Mouse (Mus musculus) lung, adult 2 months (tissue): ENCODE measurements at regions not wholly inside any gene's neighbourhood (a gene's known extent, or its start where the extent isn't known, plus 50 kb on each side); places are given as distances from the start of the nearest gene placed in this dataset.

Source experiments
- CTCF ChIP-seq: fragments of 200-500 bp; IDR thresholded peaks from 2 replicates; pipeline ENCODE4 v1.5.1; 2011; ENCODE audit warnings: mild to moderate bottlenecking, low read length, control low read depth; ENCODE audit not compliant: insufficient read depth
- POLR2A ChIP-seq: fragments of 200-500 bp; IDR thresholded peaks from 2 replicates; pipeline ENCODE4 v1.6.1; 2011; ENCODE audit warnings: low read depth, mild to moderate bottlenecking, control low read depth, low read length, borderline replicate concordance; ENCODE audit errors: extremely low read depth

DNA sequence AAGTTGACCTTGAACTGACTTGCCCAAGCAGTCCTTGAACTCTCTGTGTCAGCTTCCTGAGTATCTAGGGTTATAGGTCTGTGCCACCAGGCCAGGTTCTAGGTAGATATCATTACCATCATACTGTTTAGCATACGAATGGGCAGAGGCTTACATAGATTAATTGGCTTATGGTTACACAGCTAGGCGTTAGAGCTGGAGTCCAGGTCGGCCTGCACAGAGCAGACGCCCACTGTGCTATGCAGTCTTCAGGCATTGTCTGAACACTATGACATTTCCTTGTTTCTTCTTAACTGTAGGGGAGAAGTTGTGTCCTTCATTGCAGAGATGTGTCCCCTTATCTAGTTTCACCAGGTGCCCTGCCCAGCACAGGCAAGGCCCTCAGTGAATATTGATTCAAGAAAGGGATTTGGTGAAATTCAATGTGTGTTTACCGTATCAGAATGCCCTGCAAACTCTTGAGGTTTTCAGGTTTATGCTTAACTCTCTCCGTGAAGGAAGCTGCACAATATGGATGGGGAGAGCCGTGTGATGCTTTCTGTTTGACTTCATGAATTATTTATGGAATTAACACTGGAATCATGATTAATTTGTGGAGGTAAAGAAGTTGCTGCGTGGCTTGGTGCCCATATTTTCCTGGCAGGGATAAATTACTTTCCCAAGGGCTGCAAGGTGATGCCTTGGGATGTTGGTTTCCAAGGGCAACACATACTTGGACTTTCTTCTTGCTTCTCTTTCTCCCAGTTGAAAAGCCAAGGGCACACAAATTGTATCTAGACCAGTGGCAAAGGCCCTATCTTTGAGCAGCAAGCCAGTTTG is 78.7 kb upstream of the Pcdh8 start:
- TF ChIP-seq POLR2A (no peak), CTCF (no peak)
